8 mouse cellular contexts compared by ENCODE assay signal in the genomic region with DNA sequence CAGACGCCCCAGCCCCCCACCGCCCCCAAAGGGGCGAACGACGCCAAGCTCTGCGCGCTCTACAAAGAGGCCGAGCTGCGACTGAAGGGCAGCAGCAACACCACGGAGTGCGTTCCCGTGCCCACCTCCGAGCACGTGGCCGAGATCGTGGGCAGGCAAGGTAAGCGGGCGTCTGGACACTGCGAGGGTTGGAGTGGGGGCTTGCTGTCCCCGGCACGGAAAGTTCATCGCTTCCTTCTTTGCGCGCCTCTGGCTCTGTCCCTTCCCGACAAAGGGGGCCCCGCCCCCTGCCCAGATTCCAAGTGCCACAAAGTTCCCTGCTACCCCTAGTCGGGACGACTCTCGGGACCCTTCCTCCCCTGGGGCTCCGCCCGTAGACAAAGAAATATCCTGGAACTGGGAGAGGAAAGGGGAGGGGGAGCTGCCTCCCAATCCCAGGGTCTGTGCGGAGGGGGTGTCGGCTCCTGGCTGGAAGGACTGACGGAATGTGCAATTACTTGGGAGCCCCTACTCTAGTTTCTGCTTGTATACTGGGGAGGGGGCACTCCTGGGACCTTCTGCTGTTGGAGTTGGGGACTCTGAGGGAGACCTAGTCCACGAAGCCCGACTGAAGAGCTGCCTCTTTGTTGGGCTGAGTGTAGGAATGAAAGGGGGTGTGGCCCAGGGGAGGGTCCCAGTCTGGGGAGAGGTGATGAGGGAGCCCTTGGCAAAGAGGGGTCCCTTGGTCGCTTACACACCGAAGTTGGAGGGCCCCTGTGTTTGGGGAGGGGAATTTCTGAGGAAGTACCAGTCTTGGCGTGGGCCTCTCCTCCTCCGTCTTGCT. TPM values are rescaled to one million over a fixed set of nuclear protein-coding genes. Genes with fewer than 3 reads are reported as not detected.
DNase-seq lines count a peak whose midpoint lies in the region; ATAC-seq lines count a peak whose summit lies in the region.

No protein-coding gene starts in this region.

- H3K9me3 ChIP-seq in hindbrain, embryonic 16.5 days (ENCODE audit: control insufficient read depth, low read length), result no peaks in the 10 kb centered on the region

- peaks cover 14% of the 10 kb centered on the region for H3K36me3 ChIP-seq in hindbrain, embryonic 16.5 days (ENCODE audit: control insufficient read depth, insufficient read depth, low read length)

- H3K4me2 ChIP-seq in hindbrain, embryonic 16.5 days (ENCODE audit: low read length), result peak overlapping the region; percentile 64

- H3K27me3 ChIP-seq in hindbrain, embryonic 16.5 days (replicated peaks; ENCODE audit: control insufficient read depth, insufficient read depth, low read length), result no peaks in the 10 kb centered on the region

- ATAC-seq in hindbrain, embryonic 16.5 days, result peak; percentile 18

- H3K4me3 ChIP-seq in hindbrain, embryonic 16.5 days (ENCODE audit: low read length), result peak overlapping the region; percentile 75

- H3K4me1 ChIP-seq in hindbrain, embryonic 16.5 days (ENCODE audit: control insufficient read depth, insufficient read depth, low read depth, low read length), result peaks cover 60% of the 10 kb centered on the region

- peak overlapping the region; percentile 96 for H3K27ac ChIP-seq in hindbrain, embryonic 16.5 days (ENCODE audit: low read depth, low read length)

- peak overlapping the region; percentile 98 for H3K9ac ChIP-seq in hindbrain, embryonic 16.5 days (ENCODE audit: low read depth, low read length)

- DNase-seq in cerebellum, postnatal 10 days, result peak; percentile 65 to 71
- DNase-seq in cerebellum, adult 8-10 months, result no peak
- peak; percentile 36 to 63 for DNase-seq in thymus, postnatal 36 days
- no peak for DNase-seq in thymus, postnatal 10 days (ENCODE audit: low spot score in 2 of 2)
- peak; percentile 87 for DNase-seq in mesoderm, embryonic 11.5 days (ENCODE audit: low read depth, low spot score)
- DNase-seq in urinary bladder, postnatal 25 days (ENCODE audit: low spot score), result no peak
- DNase-seq in spleen, postnatal 36 days (ENCODE audit: low spot score in 2 of 2), result no peak

- under 1% methylated on average over 34 of the region's 40 CpGs for WGBS in hindbrain, embryonic 16.5 days

RNA-seq across cellular contexts. Expression of gene Mex3a, which starts 0.7 kb away (rescaled TPM):
- polyA plus RNA-seq in hindbrain, embryonic 16.5 days (2015; fragmentation: Nextera tagmentation; extraction: Ambion mirVana), result 20.4 and 22.1 TPM in 2 replicates

RNA-seq across cellular contexts. Expression of gene Rab25, which starts 15.2 kb away (rescaled TPM):
- 0.15 TPM in 1 of 2 replicates, not detected in the other for polyA plus RNA-seq in hindbrain, embryonic 16.5 days (2015; fragmentation: Nextera tagmentation; extraction: Ambion mirVana)

RNA-seq across cellular contexts. Expression of gene Lamtor2, which starts 20.0 kb away (rescaled TPM):
- polyA plus RNA-seq in hindbrain, embryonic 16.5 days (2015; fragmentation: Nextera tagmentation; extraction: Ambion mirVana), result 184 and 218 TPM in 2 replicates

RNA-seq across cellular contexts. Expression of gene Ubqln4, which starts 20.7 kb away (rescaled TPM):
- 40.1 and 44.4 TPM in 2 replicates for polyA plus RNA-seq in hindbrain, embryonic 16.5 days (2015; fragmentation: Nextera tagmentation; extraction: Ambion mirVana)

RNA-seq across cellular contexts. Expression of gene Lmna, which starts 23.1 kb away (rescaled TPM):
- polyA plus RNA-seq in hindbrain, embryonic 16.5 days (2015; fragmentation: Nextera tagmentation; extraction: Ambion mirVana), result 62.3 and 70.4 TPM in 2 replicates

Comparison
In these comparisons a context has a peak if more than half of its experiments do, and no peak if none do; other contexts are left out.
1. DNase-seq: peak in cerebellum, postnatal 10 days (2 of 2), thymus, postnatal 36 days (2 of 2) and mesoderm, embryonic 11.5 days (single experiment); none in cerebellum, adult 8-10 months (single experiment), thymus, postnatal 10 days (0 of 2), urinary bladder, postnatal 25 days (single experiment) and spleen, postnatal 36 days (0 of 2).